Mouse (Mus musculus) thymus, postnatal 14 days (tissue): ENCODE measurements around the gene Trex1.

Source experiments
- DNase-seq: peaks from one replicate; pipeline ENCODE4 v3.0.0; 2021

Trex1 gene

GRCm38 (mm10) chr9:109059136-109059903 is at the start of gene Trex1:
TSS of gene Trex1 (minus strand) at chr9:109059734.
- DNase-seq: peak; percentile 87

DNA sequence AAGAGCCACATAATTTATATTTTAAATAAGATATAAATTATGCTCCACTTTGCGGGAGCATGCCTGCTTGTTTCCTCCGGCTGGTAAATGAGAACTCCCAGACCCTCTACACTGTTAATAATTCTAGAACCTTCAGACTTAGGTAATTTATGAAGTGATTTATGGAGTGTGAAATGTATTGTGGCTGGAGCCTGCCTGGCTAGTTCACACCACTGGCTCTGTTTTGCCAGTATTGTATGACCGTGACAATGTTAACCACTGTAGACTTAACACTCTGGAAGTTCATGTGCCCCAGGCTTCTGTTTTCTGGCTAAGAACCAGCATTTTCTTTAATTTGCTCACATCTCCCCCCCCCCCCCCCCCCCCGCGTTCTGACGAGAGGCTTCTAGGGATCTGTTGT is 47.8 kb upstream of the Trex1 start:
- no peak for DNase-seq

DNA sequence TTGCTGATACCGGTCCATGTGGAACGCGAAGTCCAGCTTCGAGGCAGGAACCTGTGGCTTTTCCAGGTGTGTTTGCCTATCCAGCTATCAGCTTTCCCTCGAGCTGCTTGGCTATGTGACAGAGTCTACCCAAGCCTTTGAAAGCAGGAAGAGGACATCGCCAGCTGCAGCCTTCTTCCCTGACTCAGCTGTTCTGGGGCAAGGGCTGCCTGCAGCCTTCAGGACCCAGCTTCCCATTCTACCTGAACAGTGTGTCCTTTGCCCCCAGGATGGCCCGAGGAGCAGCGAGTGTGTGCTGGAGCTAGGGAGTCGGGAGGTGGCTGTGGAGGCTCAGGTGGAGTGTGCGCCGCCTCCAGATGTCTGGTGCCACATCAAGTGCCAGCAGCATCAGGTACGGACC is 46.1 kb upstream of the Trex1 start:
- DNase-seq: no peak

DNA sequence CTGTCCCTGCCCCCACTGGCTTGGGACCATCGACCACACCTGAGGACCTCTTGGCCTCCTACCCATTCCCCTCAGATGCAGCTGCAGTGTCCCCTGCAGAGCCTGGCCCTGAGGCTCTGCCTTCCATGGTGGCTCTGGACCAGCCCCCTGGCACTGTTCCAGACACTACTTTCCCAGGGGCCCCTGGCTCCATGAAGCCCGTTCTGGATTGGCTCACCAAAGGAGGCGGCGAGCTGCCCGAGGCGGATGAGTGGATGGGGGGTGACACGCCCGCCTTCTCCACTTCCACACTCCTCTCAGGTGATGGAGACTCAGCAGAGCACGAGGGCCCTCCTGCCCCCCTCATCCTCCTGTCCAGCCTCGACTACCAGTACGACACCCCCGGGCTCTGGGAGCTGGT is 45.5 kb upstream of the Trex1 start:
- DNase-seq: no peak

DNA sequence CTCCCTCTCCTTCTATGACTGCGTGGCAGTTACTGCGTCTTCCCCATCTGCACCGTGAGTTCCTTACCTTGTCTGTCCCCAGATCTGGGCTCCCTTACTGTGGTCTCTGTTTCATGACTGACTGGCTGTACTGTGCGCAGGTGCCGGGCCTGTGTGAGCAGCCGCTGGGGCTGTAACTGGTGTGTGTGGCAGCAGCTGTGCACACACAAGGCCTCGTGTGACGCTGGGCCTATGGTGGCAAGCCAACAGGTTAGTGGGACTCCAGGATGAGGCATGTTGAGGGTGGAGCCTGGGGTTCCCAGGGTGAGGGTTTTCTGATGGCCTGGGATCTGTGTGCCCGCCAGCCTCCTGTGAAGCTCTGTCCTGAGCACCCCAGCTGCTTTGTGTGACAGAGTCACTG is 44.5 kb upstream of the Trex1 start:
- DNase-seq: no peak

DNA sequence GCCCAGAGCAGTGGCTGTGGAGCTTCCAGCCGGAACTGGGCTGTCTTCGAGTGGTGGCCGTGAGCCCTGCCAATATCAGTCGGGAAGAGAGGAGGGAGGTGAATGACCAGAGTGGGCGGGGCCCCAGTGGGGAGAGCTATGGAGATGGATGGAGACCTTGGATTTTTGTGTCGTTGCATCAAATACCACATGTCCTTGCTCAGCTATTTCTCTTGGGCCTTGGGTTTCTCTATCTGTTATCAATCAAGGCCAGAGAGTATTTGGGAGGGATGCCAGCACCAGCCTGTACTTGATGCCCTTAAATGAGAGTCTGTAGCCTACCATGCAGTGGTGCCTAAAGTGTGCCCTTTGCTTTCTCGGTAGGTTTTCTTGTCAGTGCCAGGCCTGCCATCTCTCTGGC is 43.7 kb upstream of the Trex1 start:
- no peak for DNase-seq

DNA sequence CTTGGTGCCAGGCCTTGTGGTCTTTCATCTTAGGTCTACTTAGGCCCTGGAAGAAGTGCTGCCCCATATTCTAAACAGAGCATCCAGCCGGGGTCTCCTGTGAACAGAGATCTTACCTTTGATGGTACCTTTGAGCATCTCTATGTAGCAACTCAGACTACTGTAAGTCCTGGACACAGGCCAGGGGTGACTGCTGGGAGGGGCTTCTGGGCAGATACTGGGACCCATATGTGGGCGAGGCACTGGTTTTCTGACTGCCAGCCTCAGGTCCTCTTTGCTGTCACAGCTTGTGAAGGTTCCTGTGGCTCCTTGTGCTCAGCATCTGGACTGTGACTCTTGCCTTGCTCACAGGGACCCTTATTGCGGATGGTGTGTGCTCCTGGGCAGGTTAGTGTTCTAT is 43.0 kb upstream of the Trex1 start:
- no peak for DNase-seq

GRCm38 (mm10) chr9:109101933-109102445 is 42.5 kb upstream of the Trex1 start:
- no peak for DNase-seq

- no peak for DNase-seq
Measured at GRCm38 (mm10) chr9:109100307-109100928, 40.9 kb upstream of the Trex1 start.

DNA sequence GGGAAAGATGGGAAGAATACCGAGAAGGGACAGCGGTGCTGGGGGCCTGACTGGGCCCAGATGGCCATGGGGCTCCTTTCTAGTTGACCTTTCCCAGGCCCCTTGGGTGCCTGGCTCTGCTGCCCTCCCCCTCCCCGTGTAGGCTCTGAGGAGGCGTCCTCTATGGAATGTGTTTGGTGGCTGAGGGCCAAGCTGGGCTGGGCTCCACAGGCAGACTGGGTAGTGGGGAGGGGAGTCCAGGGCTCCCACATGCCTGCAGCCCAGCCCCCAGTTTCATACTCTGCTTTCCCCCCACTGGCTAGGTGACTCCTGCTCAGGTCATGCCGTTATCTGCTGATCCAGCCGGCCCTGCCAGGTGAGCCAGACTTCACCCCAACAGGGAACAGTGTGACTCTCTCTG is 39.4 kb upstream of the Trex1 start:
- DNase-seq: no peak

DNA sequence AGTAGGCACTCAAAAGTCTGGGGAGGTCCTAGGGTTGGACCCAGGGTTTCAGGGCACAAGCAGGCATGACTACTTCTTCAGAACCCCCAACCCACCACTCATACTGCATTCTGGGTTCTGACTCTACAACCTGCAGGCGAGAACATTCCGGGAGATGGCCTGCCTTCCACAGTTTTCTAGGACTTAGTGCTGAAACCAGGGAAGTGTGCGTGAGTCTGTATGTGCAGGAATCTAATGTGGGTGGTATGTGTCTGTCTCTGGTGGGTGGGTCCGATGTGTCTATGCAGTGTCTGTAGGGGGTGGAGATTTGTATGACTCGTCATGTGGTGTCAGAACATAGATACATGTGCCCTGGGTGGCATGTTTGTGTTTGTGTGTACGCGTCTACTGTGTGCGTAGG is 38.8 kb upstream of the Trex1 start:
- no peak for DNase-seq

- no peak for DNase-seq
Measured at GRCm38 (mm10) chr9:109097831-109098230, 38.3 kb upstream of the Trex1 start.

GRCm38 (mm10) chr9:109097291-109097690 is 37.8 kb upstream of the Trex1 start:
- DNase-seq: no peak

GRCm38 (mm10) chr9:109096856-109097255 is 37.3 kb upstream of the Trex1 start:
- no peak for DNase-seq

- peak; percentile 20 for DNase-seq
Measured at GRCm38 (mm10) chr9:109096251-109096661, 36.7 kb upstream of the Trex1 start.

- DNase-seq: peak; percentile 83
Measured at GRCm38 (mm10) chr9:109095137-109095982, 35.8 kb upstream of the Trex1 start, which contains the start of gene Plxnb1. TSS of gene Plxnb1 (plus strand) at chr9:109095389.

- no peak for DNase-seq
Measured at GRCm38 (mm10) chr9:109094553-109095136, 35.1 kb upstream of the Trex1 start.

DNA sequence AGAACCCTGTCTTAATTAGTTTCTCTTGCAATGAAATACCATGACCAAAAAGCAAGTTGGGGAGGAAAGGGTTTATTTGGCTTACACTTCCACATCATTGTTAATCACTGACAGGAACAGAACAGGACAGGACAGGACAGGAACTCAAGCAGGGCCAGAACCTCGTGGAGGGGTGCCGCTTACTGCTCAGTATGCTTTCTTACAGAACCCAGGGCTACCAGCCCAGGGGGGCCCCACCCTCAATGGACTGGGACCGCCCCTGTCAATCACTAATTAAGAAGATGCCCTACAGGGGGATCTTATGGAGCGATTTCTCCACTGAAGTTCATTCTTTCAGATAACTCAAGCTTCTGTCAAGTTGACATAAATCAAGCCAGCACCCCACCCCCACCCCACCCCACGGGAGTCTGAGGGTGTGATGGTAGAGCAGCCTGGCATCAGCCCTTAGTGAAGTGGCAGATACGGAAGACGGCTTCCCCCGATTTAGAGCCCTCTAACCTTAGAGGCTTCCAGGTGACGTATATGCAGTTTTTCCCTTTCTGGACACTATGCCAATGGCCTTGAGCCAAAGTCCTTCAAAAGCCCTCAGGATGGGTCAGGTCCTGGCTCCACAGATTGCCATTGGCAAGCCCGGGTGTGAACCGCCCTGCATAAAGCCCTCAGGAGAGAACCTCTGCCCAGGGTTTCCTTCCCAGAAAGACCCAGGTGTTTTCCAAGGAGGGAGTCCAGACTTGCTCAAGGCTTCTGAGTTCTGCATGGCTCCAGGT is 34.4 kb upstream of the Trex1 start:
- DNase-seq: no peak

DNA sequence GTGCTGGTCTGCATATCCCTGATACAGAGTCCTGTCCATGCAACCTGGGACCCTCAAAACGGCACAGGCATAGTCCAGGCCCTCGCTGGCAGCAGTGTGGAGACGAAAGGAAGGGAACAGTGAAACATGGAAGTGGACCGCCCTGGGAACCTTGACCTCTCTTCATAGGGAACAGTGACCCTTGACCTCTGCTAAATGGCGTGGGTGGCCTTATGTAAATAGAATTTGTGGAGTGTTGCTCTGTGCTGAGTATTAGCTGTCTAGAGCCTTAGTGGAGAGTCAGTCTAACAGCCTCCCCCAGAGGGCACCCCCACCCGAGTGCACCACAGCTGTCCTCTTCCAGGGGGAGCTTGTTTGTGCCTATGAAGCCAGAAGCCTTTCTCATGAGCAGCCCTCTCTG is 33.3 kb upstream of the Trex1 start:
- DNase-seq: no peak

- no peak for DNase-seq
Measured at GRCm38 (mm10) chr9:109091802-109092201, 32.3 kb upstream of the Trex1 start.

- no peak for DNase-seq
Measured at GRCm38 (mm10) chr9:109090446-109090845, 30.9 kb upstream of the Trex1 start.

DNA sequence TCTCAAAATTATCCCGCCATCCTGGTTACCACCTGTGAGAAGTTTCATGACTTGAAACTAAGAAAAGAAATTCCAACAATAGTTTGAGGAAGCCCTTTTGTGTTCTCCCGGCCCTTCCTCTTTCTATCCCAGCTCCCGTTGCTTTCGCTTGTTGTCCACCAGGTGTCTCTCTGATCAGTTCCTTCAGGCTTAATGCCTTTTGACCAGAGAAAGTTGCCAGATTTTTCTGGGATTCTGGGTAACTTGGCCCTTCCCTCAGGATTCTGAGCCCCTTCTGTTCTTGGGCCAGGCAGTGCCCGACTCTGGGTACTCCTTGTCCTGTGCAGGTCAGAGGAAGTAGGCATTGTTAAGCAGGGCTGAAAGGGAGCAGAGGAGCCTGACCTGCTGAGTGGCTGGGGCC is 28.5 kb upstream of the Trex1 start:
- DNase-seq: no peak
